Mouse (Mus musculus): ENCODE measurements around the gene Tcp10a. TPM values are rescaled to one million over a fixed set of nuclear protein-coding genes. Genes with fewer than 3 reads are reported as not detected.

The Tcp10a gene
- 0.05 TPM in 1 of 2 replicates, not detected in the other for polyA plus RNA-seq (2012; rRNA removed)

GRCm38 (mm10) chr17:7324346-7324745 is at the start of gene Tcp10a:
Gene Tcp10a (plus strand): TSS chr17:7324646.

GRCm38 (mm10) chr17:7352596-7352995 is 28.1 kb downstream of the Tcp10a start, which contains the start of gene Ttll2:
Gene Ttll2 (minus strand): TSS chr17:7352696.

GRCm38 (mm10) chr17:7371879-7372278 is 47.4 kb downstream of the Tcp10a start, which contains the start of gene Gm49630:
Gene Gm49630 (minus strand): TSS chr17:7371979.

GRCm38 (mm10) chr17:7385364-7385763 is 60.9 kb downstream of the Tcp10a start, which contains the start of gene Unc93a2:
Gene Unc93a2 (minus strand): TSS chr17:7385464.

Other genes with a start within 250 kb of the Tcp10a start
- 20.1 and 28.0 TPM in 2 replicates for gene Rps6ka2, start 154.5 kb upstream of the Tcp10a start, polyA plus RNA-seq (2012; rRNA removed)
- not detected in 2 replicates for gene Ttll2, start 28.1 kb downstream of the Tcp10a start, polyA plus RNA-seq (2012; rRNA removed)
- gene Gm49630, start 47.3 kb downstream of the Tcp10a start, polyA plus RNA-seq (2012; rRNA removed): not detected in 2 replicates
- 0.02 TPM in 1 of 2 replicates, not detected in the other for gene Unc93a2, start 60.8 kb downstream of the Tcp10a start, polyA plus RNA-seq (2012; rRNA removed)

All from central nervous system, embryonic 11.5 days (tissue).